Mouse (Mus musculus) lung, postnatal 10 days (tissue): Measurements from ENCODE around the gene Med7.

ENCODE experiments used
- DNase-seq: peaks from one replicate; pipeline ENCODE4 v3.0.0; 2021

Gene Med7

GRCm38 (mm10) chr11:46431129-46431528, 5.6 kb upstream of the Med7 start:
- DNase-seq, result peak; percentile 86

DNA sequence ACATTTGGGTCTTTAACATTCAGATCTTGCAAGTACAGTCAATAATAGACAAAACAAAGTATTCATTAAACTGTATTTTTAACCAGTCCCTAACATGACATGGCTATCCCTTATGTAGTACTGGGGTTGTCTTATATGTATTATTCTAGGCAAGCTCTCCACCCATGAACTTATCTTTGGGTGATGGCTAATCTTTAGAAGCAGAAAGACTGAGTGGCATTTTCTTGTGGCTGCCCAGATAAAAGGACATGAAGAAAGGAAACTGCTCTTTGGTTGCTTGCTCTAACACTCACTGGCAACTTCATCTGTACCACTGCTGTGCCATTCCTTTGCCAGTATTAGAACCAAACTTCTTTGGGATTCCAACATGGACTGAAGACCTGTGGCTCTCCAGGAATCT, 1.4 kb upstream of the Med7 start:
- DNase-seq, result no peak

- no peak for DNase-seq
Measured at GRCm38 (mm10) chr11:46437459-46438000, 805 bp downstream of the Med7 start.

DNA sequence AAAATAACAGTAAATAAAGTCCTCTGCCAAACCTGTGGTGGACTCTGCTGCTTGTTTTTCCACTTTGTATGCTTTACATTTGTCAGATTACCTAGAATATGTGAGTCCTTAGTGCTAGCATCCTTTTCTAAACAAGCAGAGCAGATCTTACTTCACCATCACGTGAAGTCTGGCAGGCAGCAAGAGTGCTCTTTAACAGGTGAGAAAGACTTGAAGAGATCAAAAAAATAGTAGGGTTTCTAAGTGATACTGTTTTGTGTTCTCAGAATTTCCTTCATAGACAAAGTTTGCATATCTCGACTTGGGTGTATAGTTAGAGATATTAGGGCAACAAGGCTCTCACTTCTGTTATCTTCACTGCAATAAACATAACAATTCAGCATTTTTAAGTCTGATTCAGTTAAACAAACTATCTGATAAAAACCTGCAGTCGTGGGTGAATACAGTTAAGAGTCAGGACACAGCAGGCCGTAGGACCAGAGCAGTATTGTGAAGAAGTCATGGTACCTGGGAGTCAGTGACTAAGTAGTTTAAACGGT, 2.3 kb downstream of the Med7 start:
- no peak for DNase-seq

DNA sequence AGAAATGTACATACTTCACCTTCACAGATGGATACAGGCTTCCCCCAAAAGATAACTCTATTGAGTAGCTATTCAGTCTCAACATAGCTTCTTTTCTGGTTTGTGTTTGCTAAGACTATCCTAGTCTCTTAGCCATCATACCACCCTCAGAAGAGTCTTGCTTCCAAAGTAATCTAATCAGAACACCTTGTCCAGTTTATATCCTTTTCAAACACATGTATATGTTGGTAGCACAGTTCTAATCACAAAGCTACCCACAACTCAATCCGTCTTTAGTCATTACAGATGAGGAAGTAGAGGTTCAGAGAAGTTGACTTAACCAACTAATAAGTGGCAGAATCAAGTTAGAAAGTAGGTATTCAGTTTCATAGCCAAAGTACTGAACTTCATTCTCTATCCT, 5.0 kb downstream of the Med7 start:
- no peak for DNase-seq

DNA sequence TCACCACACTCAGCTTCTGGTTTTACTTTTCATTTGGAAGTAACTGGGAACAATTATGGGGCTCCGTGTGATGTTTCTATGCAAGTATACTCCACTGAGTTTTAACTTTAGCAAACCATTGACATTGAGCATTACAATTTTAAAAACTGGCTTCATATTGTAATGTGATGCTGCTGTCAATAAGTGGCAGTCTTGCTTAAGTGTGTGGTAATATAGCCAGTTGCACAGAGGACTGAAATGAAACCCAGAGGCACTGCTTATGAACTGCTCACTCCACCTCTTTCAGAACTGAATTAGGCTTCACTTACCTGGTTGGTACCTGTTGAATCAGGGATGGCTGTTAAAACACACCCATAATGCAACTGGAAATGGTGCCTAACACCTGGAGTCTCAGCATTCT, 6.4 kb downstream of the Med7 start:
- DNase-seq, result no peak

- no peak for DNase-seq
Measured at GRCm38 (mm10) chr11:46443979-46444378, 7.3 kb downstream of the Med7 start.

DNA sequence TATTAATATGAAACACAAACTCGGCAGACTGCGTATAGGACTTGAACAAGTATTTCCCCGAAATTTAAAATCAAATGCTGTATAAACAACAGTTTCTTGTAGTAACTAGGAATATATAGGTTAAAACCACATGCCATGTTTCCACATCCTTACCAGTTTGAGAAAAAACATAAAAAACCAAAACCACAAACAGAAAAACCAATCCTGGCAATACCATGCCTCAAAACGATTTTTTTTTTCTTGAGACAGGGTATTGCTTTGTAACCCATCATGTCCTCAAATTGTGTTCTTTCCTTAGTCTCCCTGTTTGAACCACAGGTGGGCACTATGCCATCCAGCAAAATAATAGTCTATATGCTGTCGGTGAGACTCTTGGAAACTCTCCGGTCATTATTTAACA, 9.4 kb downstream of the Med7 start:
- no peak for DNase-seq

- DNase-seq, result no peak
Measured at GRCm38 (mm10) chr11:46447644-46448484, 11.1 kb downstream of the Med7 start.

GRCm38 (mm10) chr11:46449461-46450080, 12.8 kb downstream of the Med7 start:
- no peak for DNase-seq

DNA sequence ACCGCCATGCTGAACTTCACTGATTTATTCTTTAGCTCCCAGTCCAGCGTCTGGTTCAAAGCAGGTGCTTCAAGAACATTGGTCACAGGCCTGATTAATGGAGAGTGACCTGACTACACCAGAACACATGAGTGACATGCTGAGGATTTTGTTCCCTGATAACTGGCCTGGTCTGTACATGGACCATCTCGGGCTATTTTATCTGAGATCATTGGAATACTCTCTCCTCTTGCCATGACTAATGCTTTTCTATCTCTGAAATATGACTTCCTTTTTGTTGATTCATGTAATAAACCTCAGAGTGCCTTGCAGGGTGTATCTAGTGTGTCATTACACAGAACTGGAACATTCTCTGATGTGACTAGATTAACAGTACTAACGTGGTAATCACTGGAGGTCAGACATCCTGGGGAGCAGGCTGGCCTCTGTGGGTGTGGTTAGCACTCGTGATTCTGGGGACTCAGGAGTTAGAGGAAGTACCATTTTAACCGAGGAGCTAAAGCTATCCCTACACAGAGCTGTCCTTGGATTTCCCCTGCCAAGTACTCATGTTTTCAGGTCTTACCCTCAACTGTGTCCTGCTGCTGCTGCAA, 17.8 kb downstream of the Med7 start, which contains the start of gene Havcr2:
Gene Havcr2 (plus strand): TSS at position 483 of the 593 bp plus-strand sequence.
- no peak for DNase-seq

GRCm38 (mm10) chr11:46459960-46460359, 23.2 kb downstream of the Med7 start:
- no peak for DNase-seq

GRCm38 (mm10) chr11:46461362-46461761, 24.6 kb downstream of the Med7 start:
- no peak for DNase-seq

- DNase-seq, result no peak
Measured at GRCm38 (mm10) chr11:46461931-46462330, 25.2 kb downstream of the Med7 start.

DNA sequence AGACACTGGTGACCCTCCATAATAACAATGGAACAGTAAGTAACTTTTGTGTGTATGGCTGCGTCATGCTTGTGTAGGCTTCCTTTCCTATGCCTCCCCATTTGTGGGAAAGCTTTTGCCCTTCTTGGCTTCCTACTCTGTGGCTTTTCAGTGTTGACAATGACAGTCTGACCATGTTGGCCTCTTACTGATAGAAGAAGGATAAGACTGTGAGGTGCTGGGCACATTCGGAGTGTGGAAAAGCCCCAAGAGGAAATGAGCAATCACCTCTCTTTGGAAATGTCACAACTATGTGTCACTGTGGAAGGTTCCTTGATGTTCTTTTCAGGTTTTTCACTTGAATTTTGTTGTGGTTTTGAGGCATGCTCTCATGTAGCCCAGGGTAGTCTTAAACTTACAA, 30.2 kb downstream of the Med7 start:
- no peak for DNase-seq

- DNase-seq, result no peak
Measured at GRCm38 (mm10) chr11:46474220-46474619, 37.5 kb downstream of the Med7 start.

DNA sequence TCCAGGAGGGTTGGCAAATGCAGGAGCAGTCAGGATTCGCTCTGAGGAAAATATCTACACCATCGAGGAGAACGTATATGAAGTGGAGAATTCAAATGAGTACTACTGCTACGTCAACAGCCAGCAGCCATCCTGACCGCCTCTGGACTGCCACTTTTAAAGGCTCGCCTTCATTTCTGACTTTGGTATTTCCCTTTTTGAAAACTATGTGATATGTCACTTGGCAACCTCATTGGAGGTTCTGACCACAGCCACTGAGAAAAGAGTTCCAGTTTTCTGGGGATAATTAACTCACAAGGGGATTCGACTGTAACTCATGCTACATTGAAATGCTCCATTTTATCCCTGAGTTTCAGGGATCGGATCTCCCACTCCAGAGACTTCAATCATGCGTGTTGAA, 42.6 kb downstream of the Med7 start:
- no peak for DNase-seq

GRCm38 (mm10) chr11:46480517-46480916, 43.8 kb downstream of the Med7 start:
- no peak for DNase-seq

DNA sequence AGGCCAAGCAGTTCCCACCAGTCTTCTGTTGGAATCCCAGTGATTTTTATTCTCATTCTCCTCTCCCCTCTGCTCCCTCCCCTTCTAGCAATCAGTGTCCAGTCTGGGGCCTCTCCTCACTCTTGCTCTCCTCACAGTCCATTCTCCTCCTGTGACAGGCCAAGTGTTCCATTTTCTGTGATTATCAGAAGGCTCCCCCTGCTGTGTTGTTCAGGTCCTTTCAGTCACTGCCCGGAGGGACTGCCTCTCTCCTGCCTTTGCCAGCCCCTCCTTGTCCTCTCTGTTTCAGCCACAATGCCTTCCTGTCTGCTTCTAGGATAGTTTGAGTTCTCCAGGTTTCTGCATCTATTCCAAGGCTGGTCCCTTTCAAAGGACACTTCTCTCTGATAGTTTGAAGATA, 51.5 kb downstream of the Med7 start:
- DNase-seq, result peak; percentile 18

DNA sequence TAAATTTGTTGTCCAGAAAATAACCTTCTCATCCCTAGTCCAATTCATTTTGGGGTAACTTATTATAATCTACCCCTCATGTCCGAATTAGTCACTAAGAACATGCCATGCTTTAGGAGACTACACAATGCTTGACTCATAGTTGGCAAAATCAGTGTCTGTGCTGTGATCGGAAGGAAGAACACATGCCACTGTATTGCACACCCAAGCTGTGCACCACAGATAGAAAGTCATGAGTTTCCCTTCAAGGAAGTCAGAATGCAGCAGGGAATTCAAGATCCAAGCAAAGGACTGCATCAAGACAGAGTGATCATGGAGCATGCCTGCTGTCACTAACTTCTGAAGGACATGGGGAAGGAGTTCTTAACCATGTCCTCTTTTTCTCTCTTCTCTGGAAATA, 51.9 kb downstream of the Med7 start:
- DNase-seq, result no peak
